Mouse (Mus musculus): Measurements from ENCODE around the gene Adra1d. TPM values are rescaled to one million over a fixed set of nuclear protein-coding genes. Genes with fewer than 3 reads are reported as not detected.

The Adra1d gene
- polyA plus RNA-seq, 2 experiments = 0.63 to 1.0 TPM

DNA sequence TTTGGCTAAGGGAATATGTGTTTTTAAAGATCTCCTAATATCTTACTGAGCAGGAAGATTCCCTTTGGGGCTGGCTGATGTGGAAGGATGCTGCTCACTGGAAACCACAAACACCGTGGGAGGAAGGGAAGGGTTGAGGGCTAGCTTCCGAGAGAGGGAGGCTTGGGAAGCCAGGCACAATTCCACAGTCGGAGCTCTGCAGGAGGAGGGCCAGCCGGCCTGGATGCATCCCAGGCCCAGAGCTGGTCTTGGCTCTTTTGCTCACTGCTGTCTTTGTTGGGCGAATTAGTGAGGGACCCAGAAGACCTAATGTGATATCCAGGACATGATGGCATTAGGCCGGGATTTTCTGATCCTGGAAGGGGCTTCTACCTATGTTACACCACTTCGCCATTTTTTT lies 63.9 kb downstream of the Adra1d start:
- Histone ChIP-seq H3K9ac (ENCODE audit: low read depth, low read length, severe bottlenecking) (no peak overlapping the region), H3K27ac (replicated peaks; ENCODE audit: low read depth, low read length) (no peak overlapping the region), H3K9me3 (ENCODE audit: control insufficient read depth, low read length) (no peaks in the 10 kb centered on the region), H3K4me1 (ENCODE audit: control insufficient read depth, insufficient read depth, low read length) (peaks cover 56% of the 10 kb centered on the region), H3K4me3 (replicated peaks; ENCODE audit: low read length) (no peak overlapping the region), H3K4me2 (replicated peaks; ENCODE audit: low read depth, low read length, severe bottlenecking) (no peak overlapping the region), H3K27me3 (ENCODE audit: control insufficient read depth, insufficient read depth, low read length) (no peaks in the 10 kb centered on the region), H3K36me3 (ENCODE audit: control insufficient read depth, insufficient read depth, low read length) (no peaks in the 10 kb centered on the region)
- DNase-seq (ENCODE audit: low spot score) = no peak
- no peak for TF ChIP-seq POLR2A (IDR thresholded peaks at IDR 0.05; ENCODE audit: borderline replicate concordance, extremely low read depth, insufficient read depth, insufficient read length)
- WGBS = 57% methylated on average over 7 of the region's 7 CpGs
- ATAC-seq (ENCODE audit: low FRiP score, low read depth) = no peak

DNA sequence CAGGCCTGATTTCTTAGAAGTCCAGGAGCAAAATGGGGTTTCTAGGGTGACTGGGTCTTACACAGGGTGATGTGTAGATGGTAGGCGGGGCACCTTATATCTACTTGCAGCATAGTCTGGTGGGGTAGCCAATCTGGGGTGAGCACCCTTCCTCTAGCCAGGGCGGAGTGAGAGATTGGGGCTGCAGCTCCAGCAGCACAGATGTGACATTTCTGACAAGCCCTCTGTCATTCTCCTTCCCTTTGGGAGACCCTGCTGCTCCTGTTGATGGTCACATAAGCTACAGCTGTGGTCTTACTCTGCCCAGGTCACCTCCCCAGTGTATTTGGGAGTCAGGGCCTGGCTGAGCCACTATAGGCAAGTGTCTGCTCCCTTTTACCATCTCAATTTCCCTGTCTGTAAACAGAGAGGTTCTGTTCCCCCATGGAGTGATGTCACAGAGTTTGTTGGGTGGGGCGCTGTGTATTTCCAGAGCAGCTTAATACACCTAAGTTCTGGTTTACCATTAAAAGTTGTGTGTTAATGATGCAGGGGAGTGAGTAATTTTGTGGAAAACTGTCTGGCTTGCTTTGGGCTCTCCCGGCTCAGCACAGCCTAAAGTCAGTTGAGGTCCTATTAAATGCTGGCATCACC lies 64.7 kb downstream of the Adra1d start:
- no peak for ATAC-seq (ENCODE audit: low FRiP score, low read depth)
- no peaks in the 10 kb centered on the region for H3K36me3 ChIP-seq (ENCODE audit: control insufficient read depth, insufficient read depth, low read length)
- 86% methylated on average over 4 of the region's 4 CpGs for WGBS
- H3K4me1 ChIP-seq (ENCODE audit: control insufficient read depth, insufficient read depth, low read length) = peaks cover 59% of the 10 kb centered on the region
- no peak overlapping the region for H3K9ac ChIP-seq (ENCODE audit: low read depth, low read length, severe bottlenecking)
- no peak for TF ChIP-seq POLR2A (IDR thresholded peaks at IDR 0.05; ENCODE audit: borderline replicate concordance, extremely low read depth, insufficient read depth, insufficient read length)
- no peak for DNase-seq (ENCODE audit: low spot score)
- no peak overlapping the region for H3K4me2 ChIP-seq (replicated peaks; ENCODE audit: low read depth, low read length, severe bottlenecking)
- no peaks in the 10 kb centered on the region for H3K9me3 ChIP-seq (ENCODE audit: control insufficient read depth, low read length)
- H3K27me3 ChIP-seq (ENCODE audit: control insufficient read depth, insufficient read depth, low read length) = no peaks in the 10 kb centered on the region
- H3K27ac ChIP-seq (replicated peaks; ENCODE audit: low read depth, low read length) = 0 out of 2 replicates have a peak overlapping the region, but pooled peaks have one; percentile 38
- no peak overlapping the region for H3K4me3 ChIP-seq (replicated peaks; ENCODE audit: low read length)

DNA sequence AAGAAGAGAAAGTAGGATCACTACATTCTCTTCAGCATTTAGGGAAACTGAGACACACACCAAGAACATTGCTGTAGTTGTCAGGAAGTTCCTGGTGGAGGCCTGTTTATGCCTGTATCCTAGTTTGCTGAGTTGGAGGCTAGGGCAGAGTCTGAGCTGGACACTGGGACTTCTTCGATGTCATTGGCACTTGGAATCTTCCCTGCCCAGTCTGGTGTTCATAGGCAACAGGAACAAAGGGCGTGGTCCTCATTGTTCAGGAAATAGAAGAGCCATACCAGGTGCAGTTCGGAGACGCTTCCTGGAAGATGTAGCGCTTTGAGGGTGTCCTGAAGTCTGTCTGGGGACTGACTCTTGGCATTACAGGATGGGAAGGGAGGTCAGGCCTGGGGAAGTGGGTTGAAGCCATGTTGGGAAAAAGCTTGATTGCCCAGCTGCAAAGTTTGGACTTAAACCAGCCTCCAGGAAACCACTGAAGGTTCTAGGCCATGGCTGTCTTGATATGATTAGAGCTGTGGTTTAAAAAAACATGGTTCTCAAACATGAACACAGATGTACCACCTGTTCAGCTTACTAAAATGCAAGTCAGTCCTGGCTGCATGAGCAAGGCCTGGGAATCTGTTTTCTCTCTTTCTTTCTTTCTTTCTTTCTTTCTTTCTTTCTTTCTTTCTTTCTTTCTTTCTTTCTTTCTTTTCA lies 65.8 kb downstream of the Adra1d start:
- Histone ChIP-seq H3K4me3 (replicated peaks; ENCODE audit: low read length) (no peak overlapping the region), H3K36me3 (ENCODE audit: control insufficient read depth, insufficient read depth, low read length) (no peaks in the 10 kb centered on the region), H3K9ac (ENCODE audit: low read depth, low read length, severe bottlenecking) (no peak overlapping the region), H3K4me2 (replicated peaks; ENCODE audit: low read depth, low read length, severe bottlenecking) (no peak overlapping the region), H3K4me1 (ENCODE audit: control insufficient read depth, insufficient read depth, low read length) (peaks cover 56% of the 10 kb centered on the region), H3K27ac (replicated peaks; ENCODE audit: low read depth, low read length) (no peak overlapping the region), H3K27me3 (ENCODE audit: control insufficient read depth, insufficient read depth, low read length) (no peaks in the 10 kb centered on the region), H3K9me3 (ENCODE audit: control insufficient read depth, low read length) (no peaks in the 10 kb centered on the region)
- ATAC-seq (ENCODE audit: low FRiP score, low read depth) = no peak
- DNase-seq (ENCODE audit: low spot score) = no peak
- TF ChIP-seq POLR2A (IDR thresholded peaks at IDR 0.05; ENCODE audit: borderline replicate concordance, extremely low read depth, insufficient read depth, insufficient read length) = no peak
- WGBS = 86% methylated on average over 5 of the region's 5 CpGs

Other genes with a start within 250 kb of the Adra1d start
- 14.6 and 18.0 TPM in 2 replicates for gene Rnf24, start 209.4 kb downstream of the Adra1d start, polyA plus RNA-seq (2012; rRNA removed)
- gene Rnf24, start 209.4 kb downstream of the Adra1d start, polyA plus RNA-seq (2014; fragmentation: Nextera tagmentation; extraction: Ambion mirVana) = 7.7 and 7.9 TPM in 2 replicates
- gene Smox, start 70.8 kb downstream of the Adra1d start, polyA plus RNA-seq (2012; rRNA removed) = 68.8 and 70.7 TPM in 2 replicates
- 37.9 and 44.3 TPM in 2 replicates for gene Smox, start 70.8 kb downstream of the Adra1d start, polyA plus RNA-seq (2014; fragmentation: Nextera tagmentation; extraction: Ambion mirVana)